Mouse (Mus musculus): ENCODE measurements around the gene Gm29609. TPM values are rescaled to one million over a fixed set of nuclear protein-coding genes. Genes with fewer than 3 reads are reported as not detected.

Gene Gm29609
- polyA plus RNA-seq, 1 experiment = 9.7 TPM

DNA sequence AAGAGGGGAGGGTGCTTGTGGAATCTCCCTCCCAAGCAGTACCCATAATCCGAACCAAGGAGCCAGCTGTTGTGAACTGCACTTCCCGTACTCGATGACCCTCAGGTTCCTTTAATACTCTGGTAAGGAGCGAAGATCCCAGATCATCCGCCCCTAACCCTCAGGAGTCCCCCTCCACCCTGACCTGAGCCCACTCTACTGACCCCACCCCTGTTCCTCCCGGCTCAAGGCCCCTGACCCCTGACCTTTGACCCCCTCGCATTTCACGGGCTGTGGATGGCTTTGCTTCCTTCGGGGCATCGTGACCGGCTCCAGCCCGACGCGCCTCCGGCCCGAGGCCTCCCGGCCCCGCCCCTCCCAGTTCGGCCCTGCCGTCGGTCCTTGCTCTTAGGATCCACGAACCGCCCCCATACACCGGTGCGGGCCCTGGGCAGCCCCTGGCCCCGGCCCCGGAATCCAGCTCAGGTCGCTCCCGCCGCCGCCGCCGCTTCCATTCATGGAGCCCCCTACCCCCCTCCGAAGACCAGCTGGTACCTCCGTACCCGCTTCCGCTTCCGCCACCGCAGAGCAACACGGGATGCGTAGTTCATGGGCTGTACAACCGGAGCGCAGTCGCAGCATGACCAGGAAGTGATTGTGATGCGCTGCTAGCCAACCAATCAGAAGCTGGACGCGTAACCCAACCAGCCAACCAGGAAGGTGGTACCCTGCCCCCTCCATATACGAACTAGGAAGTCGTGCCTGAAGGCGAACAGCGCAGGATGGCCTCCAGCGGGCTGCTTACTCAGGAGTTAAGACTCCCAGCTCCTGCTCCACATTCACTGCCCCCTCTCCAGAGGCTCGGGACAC is 22.3 kb upstream of the Gm29609 start, which contains the start of gene Zfp513:
Gene Zfp513 (minus strand): TSS at position 562 of the 849 bp plus-strand sequence.
- H3K4me3 ChIP-seq (ENCODE audit: control insufficient read depth, low read depth, low read length) = peak within 1 kb of the TSS; percentile 95
- peaks cover 3% of the 10 kb centered on the region for H3K36me3 ChIP-seq (ENCODE audit: control insufficient read depth, insufficient read depth, low read length)
- peaks cover 6% of the 10 kb centered on the region for H3K4me1 ChIP-seq (ENCODE audit: control insufficient read depth, insufficient read depth, low read length)
- H3K27ac ChIP-seq (ENCODE audit: control insufficient read depth, insufficient read depth, low read depth, low read length) = peak within 1 kb of the TSS; percentile 97
- no peaks in the 10 kb centered on the region for H3K27me3 ChIP-seq (ENCODE audit: control insufficient read depth, insufficient read depth, low read length)
- peak; percentile 38; the same call in 1 of the 2 replicates for TF ChIP-seq CTCF (IDR thresholded peaks at IDR 0.05; ENCODE audit: control insufficient read depth, insufficient read depth, insufficient replicate concordance, low read depth, low read length)
- peak; percentile 93 for TF ChIP-seq POLR2A (IDR thresholded peaks at IDR 0.05; ENCODE audit: control insufficient read depth, low read depth, low read length)

DNA sequence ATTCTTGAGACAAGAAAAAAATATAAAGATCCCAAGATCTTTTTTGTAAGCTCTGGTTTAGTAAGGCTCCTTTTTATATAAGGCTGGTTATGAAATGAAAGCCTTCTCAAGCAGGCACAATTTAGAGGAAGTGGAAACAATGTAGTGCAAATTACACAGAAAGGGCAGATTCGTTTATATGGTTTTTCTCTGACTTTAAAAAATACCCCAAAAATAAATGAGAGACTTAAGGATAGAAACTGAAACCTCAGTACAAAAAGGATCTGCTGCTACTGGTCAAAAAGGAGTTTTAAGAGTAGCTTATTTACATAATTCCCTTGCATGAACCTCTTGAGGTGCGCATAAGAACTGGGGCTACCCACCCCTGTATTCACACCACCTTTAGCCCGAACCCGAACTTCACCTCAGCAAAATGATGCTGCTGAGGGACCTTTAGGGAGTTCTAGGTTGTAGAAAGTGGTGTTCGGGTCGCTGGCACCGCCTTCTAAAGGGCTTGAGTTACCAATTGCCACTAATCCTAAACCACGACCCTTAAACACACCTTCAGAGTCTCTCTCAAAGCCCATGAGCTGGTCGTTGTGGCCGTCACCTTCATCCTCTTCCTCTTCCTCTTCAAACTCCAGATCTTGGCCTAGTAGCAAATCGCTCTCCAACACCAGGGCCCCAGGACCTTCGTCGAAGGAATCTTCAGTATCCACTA is 21.5 kb upstream of the Gm29609 start:
- H3K36me3 ChIP-seq (ENCODE audit: control insufficient read depth, insufficient read depth, low read length) = peaks cover 2% of the 10 kb centered on the region
- TF ChIP-seq CTCF (IDR thresholded peaks at IDR 0.05; ENCODE audit: control insufficient read depth, insufficient read depth, insufficient replicate concordance, low read depth, low read length) (no peak), POLR2A (IDR thresholded peaks at IDR 0.05; ENCODE audit: control insufficient read depth, low read depth, low read length) (no peak)
- H3K4me1 ChIP-seq (ENCODE audit: control insufficient read depth, insufficient read depth, low read length) = peaks cover 6% of the 10 kb centered on the region
- H3K4me3 ChIP-seq (ENCODE audit: control insufficient read depth, low read depth, low read length) = peak overlapping the region; percentile 95
- H3K27me3 ChIP-seq (ENCODE audit: control insufficient read depth, insufficient read depth, low read length) = no peaks in the 10 kb centered on the region
- peak overlapping the region; percentile 85 for H3K27ac ChIP-seq (ENCODE audit: control insufficient read depth, insufficient read depth, low read depth, low read length)

DNA sequence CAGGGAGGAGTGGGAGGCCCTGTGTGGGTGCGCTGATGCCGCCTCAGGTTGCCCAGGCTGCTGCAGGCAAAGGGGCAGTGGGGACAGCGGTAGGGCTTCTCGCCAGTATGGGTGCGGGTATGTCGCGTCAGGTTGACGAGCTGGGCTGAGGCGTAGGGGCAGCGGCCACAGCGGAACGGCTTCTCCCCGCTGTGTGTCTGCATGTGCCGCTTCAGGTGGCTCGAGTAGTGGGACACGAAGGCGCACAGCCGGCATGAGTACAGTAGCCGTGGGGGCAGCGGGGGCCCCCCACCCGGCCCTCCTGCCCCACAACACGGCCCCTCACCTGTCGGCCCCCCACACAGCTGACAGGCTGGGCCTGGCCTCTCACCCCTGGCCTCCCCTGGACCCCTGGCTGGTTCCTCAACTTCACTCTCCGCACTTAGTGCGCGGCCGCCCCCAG is 20.6 kb upstream of the Gm29609 start:
- Histone ChIP-seq H3K4me3 (ENCODE audit: control insufficient read depth, low read depth, low read length) (no peak overlapping the region), H3K27me3 (ENCODE audit: control insufficient read depth, insufficient read depth, low read length) (no peaks in the 10 kb centered on the region), H3K4me1 (ENCODE audit: control insufficient read depth, insufficient read depth, low read length) (peaks cover 6% of the 10 kb centered on the region), H3K27ac (ENCODE audit: control insufficient read depth, insufficient read depth, low read depth, low read length) (no peak overlapping the region), H3K36me3 (ENCODE audit: control insufficient read depth, insufficient read depth, low read length) (no peaks in the 10 kb centered on the region; the same call in none of the 2 replicates)
- TF ChIP-seq CTCF (IDR thresholded peaks at IDR 0.05; ENCODE audit: control insufficient read depth, insufficient read depth, insufficient replicate concordance, low read depth, low read length) (no peak), POLR2A (IDR thresholded peaks at IDR 0.05; ENCODE audit: control insufficient read depth, low read depth, low read length) (no peak)

DNA sequence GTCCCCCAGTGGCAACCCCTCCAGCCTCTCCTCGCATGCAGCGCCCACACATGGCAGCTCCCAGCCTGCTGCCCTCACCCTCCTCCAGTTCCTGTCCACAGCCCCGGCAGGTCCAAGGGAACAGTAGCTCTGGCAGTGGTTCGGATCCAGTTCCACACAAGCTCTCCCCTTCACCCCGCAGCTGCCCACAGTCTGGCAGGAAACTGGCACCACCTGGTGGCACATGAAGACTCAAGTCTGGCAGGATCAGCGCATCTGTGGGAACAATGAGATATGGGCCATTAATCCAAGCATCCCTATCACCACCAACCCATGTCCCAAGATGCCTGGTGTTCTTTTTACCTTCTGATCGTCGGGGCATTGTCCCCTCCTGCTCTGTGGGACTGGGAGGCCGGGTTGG is 20.2 kb upstream of the Gm29609 start:
- H3K36me3 ChIP-seq (ENCODE audit: control insufficient read depth, insufficient read depth, low read length) = no peaks in the 10 kb centered on the region; the same call in none of the 2 replicates
- no peak overlapping the region for H3K4me3 ChIP-seq (ENCODE audit: control insufficient read depth, low read depth, low read length)
- no peaks in the 10 kb centered on the region for H3K27me3 ChIP-seq (ENCODE audit: control insufficient read depth, insufficient read depth, low read length)
- H3K4me1 ChIP-seq (ENCODE audit: control insufficient read depth, insufficient read depth, low read length) = peaks cover 6% of the 10 kb centered on the region
- H3K27ac ChIP-seq (ENCODE audit: control insufficient read depth, insufficient read depth, low read depth, low read length) = no peak overlapping the region
- 0 out of 2 replicates have a peak, but pooled peaks have one; percentile 10 for TF ChIP-seq CTCF (IDR thresholded peaks at IDR 0.05; ENCODE audit: control insufficient read depth, insufficient read depth, insufficient replicate concordance, low read depth, low read length)
- 0 out of 2 replicates have a peak, but pooled peaks have one; percentile 27 for TF ChIP-seq POLR2A (IDR thresholded peaks at IDR 0.05; ENCODE audit: control insufficient read depth, low read depth, low read length)

DNA sequence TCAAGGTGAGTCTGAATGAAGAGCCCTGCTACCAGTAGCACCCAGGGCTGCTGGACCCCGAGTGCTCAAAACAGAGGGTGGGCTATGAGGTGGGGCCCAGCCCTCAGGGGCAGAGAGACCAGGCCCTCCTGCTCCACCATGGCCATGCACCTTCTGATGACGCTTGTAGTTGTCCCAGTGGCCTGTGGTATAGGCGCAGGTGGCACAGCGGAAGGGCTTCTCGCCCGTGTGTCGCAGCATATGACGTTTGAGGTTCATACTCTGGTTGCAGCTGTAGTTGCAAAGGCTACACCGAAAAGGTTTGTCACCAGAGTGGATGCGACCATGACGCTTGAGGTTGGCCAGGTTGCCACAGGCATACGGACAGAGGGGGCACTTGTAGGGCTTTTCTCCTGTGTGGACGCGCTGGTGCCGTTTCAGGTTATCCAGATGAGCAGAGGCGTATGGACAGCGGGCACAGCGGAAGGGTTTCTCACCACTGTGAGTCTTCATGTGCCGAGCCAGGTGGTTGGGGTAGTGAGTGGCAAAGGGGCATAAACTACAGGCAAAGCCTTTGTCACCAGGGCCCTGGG is 19.7 kb upstream of the Gm29609 start:
- Histone ChIP-seq H3K4me1 (ENCODE audit: control insufficient read depth, insufficient read depth, low read length) (peaks cover 6% of the 10 kb centered on the region), H3K27ac (ENCODE audit: control insufficient read depth, insufficient read depth, low read depth, low read length) (no peak overlapping the region), H3K4me3 (ENCODE audit: control insufficient read depth, low read depth, low read length) (no peak overlapping the region), H3K36me3 (ENCODE audit: control insufficient read depth, insufficient read depth, low read length) (no peaks in the 10 kb centered on the region; the same call in none of the 2 replicates), H3K27me3 (ENCODE audit: control insufficient read depth, insufficient read depth, low read length) (no peaks in the 10 kb centered on the region)
- no peak for TF ChIP-seq CTCF (IDR thresholded peaks at IDR 0.05; ENCODE audit: control insufficient read depth, insufficient read depth, insufficient replicate concordance, low read depth, low read length)
- no peak for TF ChIP-seq POLR2A (IDR thresholded peaks at IDR 0.05; ENCODE audit: control insufficient read depth, low read depth, low read length)

DNA sequence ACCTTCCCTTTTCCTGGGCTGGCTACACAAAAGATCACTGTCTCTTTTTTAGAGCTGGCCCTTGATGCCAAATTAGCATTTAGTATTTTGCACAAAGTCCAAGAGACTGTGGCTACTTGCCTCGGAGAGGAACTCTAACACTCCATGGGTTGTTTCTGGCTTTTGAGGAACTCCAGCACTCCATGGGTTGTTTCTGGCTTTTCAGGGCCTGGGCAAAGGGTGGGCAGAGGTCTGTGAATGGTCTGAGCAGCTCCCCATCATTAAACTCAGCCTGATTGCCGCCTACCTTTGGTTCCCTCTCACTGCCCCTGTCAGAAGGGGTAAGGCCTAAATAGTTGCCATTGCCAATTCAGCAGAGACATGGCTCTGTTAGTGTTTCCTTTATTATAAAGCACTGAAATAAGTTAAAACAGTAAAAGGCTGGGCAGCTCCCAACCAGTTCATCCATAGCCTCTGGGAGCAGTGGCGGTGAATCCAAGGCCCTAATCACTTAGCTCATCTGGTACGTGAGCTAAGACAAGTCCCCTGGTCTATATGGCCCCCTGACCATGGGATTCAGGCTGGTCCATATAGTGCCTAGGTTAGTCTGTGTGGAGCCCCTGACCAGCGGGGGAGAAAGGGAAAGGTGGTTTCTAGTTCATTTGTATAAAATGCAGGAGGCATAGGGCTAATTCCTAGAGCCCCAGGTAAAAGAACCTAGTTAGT is 19.1 kb upstream of the Gm29609 start:
- no peak overlapping the region for H3K27ac ChIP-seq (ENCODE audit: control insufficient read depth, insufficient read depth, low read depth, low read length)
- H3K4me3 ChIP-seq (ENCODE audit: control insufficient read depth, low read depth, low read length) = no peak overlapping the region
- H3K4me1 ChIP-seq (ENCODE audit: control insufficient read depth, insufficient read depth, low read length) = peaks cover 7% of the 10 kb centered on the region

More for the DNA sequence above, 19.1 kb upstream of the Gm29609 start:
- Histone ChIP-seq H3K27me3 (ENCODE audit: control insufficient read depth, insufficient read depth, low read length) (no peaks in the 10 kb centered on the region), H3K36me3 (ENCODE audit: control insufficient read depth, insufficient read depth, low read length) (no peaks in the 10 kb centered on the region; the same call in none of the 2 replicates)
- TF ChIP-seq POLR2A (IDR thresholded peaks at IDR 0.05; ENCODE audit: control insufficient read depth, low read depth, low read length) (no peak), CTCF (IDR thresholded peaks at IDR 0.05; ENCODE audit: control insufficient read depth, insufficient read depth, insufficient replicate concordance, low read depth, low read length) (no peak)

Measured in testis, adult 2 months (tissue).